Mouse (Mus musculus) CD4-positive naive resting alpha-beta T cell, adult 57 days (primary cell): ENCODE data around the gene Gm30083. TPM values are rescaled to one million over a fixed set of nuclear protein-coding genes. Genes with fewer than 3 reads are reported as not detected.

ENCODE experiments used
- total RNA-seq: library from RNA; stranded (reverse); gene quantifications from one replicate; pipeline ENCODE4 v1.2.4, GENCODE M21; 2023

Gm30083 gene
- total RNA-seq: not detected

DNA sequence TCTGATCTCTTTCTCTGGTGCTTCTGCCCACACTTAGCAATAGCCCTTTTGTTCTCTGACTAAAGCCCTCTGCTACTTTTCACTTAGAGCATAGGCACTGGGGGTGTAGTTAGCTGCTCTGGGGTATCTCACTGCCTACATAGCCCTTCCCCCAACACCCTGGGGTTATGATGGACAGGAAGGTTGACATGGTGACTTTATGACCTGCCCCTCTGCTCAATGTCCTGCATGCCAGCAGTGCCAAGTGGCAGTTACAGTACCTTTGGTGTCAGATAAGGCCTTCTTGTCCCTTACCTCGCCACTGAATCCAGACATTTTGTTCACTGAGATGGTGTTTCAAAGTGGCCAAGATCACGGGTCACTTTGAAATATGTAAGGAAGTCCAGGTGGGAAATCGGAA, at the start of gene Gm30083:
Gm30083 (minus strand) TSS at position 120 of the 400 bp plus-strand sequence.

DNA sequence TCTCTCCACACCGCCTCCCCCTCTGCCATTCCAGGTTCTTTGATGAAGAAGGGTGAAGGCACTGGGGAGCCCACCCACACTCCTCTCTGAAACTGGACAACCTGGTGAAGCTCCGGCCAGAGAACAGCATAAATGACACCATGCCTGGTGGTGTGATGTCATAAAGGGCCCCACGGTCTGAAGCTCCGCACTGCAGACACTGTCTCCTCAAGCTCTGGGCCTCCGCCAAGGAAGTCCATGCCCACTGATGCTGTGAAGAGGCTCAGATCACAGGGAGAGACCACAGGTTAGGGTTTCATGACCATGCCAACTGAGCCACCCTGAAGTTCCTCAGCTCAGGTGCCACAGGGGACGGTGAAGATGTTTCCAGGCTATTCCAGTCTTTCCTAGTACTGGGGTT, 37.5 kb upstream of the Gm30083 start, which contains the start of gene Antxrl:
Antxrl (plus strand) TSS at position 192 of the 400 bp plus-strand sequence.

DNA sequence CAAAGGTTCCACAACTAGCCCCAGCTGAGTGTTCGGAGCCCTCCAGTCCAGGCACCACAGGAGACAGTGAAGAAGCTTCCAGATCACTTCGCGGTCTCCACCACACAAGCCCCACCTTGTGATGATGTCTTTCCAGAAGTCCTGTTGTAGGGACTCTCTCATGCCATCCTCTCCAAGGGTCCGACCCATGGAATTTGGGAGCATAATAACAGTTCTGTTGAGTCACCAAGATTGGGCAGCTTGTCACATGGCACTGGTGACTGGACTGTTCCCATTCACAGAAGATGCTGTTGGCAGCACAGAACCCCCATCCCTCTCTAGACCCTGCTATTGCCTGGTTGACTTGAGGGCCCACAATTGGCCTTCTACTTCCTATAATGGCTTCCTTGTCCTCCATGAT, 1.4 kb upstream of the Gm30083 start, which contains the start of gene Gm5460:
Gm5460 (plus strand) TSS at position 378 of the 400 bp plus-strand sequence.

DNA sequence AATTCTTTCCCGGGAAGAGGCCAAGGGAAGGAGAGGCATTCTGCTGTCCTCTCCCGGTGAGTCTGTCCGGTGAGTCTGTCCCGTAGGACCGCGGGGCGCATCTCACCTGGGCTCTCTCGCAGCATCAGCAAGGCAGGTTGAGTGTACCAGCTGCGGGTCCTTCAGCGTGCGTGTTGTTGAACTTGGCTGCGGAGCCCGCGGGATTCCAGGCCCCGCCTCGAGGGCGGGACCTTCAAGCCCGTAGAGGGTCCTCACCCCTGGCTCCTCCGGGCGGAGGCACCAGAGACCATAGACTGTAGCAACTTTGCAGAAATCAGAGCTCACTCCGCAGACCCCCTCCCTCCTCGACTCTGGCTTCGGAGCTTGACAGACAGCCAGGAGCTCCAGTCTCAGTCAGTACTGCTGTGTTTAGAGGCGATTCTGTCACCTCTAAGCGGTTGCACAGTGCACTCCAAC, 36.4 kb downstream of the Gm30083 start, which contains the start of gene Zfp488:
Zfp488 (minus strand) TSS at position 161 of the 456 bp plus-strand sequence.

DNA sequence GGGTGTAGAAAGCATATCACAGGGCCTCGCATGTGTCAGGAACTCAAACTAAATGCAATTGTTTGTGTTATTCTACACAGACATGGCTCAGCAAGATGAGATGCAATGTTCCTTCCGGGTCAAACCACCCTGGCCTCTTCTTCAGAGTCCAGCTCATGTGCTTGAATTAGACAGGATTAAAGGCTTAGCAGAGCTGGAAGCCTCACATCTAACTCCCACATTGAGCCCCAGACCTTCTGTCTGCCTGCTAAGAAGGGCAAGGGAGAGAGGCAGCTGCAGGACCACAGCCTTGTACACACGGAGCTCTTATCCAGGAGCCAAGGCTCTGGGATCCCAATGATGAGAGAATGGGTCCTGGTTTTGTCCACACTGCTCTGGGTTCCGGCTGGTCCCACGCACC, 61.2 kb downstream of the Gm30083 start, which contains the start of gene Rbp3:
Rbp3 (plus strand) TSS at position 243 of the 400 bp plus-strand sequence.

GRCm38 (mm10) chr14:33940739-33941138, 74.2 kb downstream of the Gm30083 start, which contains the start of gene Gdf2:
Gdf2 (plus strand) TSS chr14:33941039.

Other genes starting within 250 kb of the Gm30083 start
- gene Gdf10, start 91.6 kb downstream of the Gm30083 start, total RNA-seq: not detected
- gene Gdf2, start 74.1 kb downstream of the Gm30083 start, total RNA-seq: not detected
- gene Rbp3, start 61.2 kb downstream of the Gm30083 start, total RNA-seq: not detected
- not detected for gene Zfp488, start 36.4 kb downstream of the Gm30083 start, total RNA-seq
- gene Gm5460, start 1.6 kb upstream of the Gm30083 start, total RNA-seq: not detected
- not detected for gene Antxrl, start 37.5 kb upstream of the Gm30083 start, total RNA-seq
- gene Anxa8, start 70.8 kb upstream of the Gm30083 start, total RNA-seq: not detected
- not detected for gene A630023A22Rik, start 87.6 kb upstream of the Gm30083 start, total RNA-seq
- not detected for gene Npy4r, start 137.3 kb upstream of the Gm30083 start, total RNA-seq
- gene Gprin2, start 186.5 kb upstream of the Gm30083 start, total RNA-seq: not detected
- gene Syt15, start 204.4 kb upstream of the Gm30083 start, total RNA-seq: not detected